Mouse (Mus musculus): ENCODE data around the gene Atat1. TPM values are rescaled to one million over a fixed set of nuclear protein-coding genes. Genes with fewer than 3 reads are reported as not detected.

The Atat1 gene
- total and polyA plus RNA-seq, 3 experiments, result 4.4 to 14.4 TPM; not detected in 1

GRCm38 (mm10) chr17:35915538-35916296 is 5.8 kb upstream of the Atat1 start:
- H3K36me3 ChIP-seq (ENCODE audit: control insufficient read depth in 1 of 2, insufficient read depth in 2 of 2, low read length in 2 of 2), result peaks cover 0 to 27% of the 10 kb centered on the region in 2 experiments
- peaks cover 4 to 23% of the 10 kb centered on the region in 2 experiments for H3K4me1 ChIP-seq (ENCODE audit: control insufficient read depth in 1 of 2, insufficient read depth in 2 of 2, low read length in 2 of 2)
- TF ChIP-seq MAX (IDR thresholded peaks at IDR 0.05; ENCODE audit: low read length), result no peak
- TF ChIP-seq POLR2A (IDR thresholded peaks at IDR 0.05; ENCODE audit: control insufficient read depth in 1 of 2, insufficient read depth in 1 of 2, low read depth in 1 of 2, low read length in 2 of 2, poor library complexity in 1 of 2), result peak in 1 of 2 experiments; percentile 37; a peak in 1 of 4 replicates

GRCm38 (mm10) chr17:35914975-35915374 is 5.1 kb upstream of the Atat1 start:
- Histone ChIP-seq H3K27ac (ENCODE audit: control insufficient read depth, low read depth, low read length) (no peak overlapping the region), H3K9me3 (replicated peaks; ENCODE audit: insufficient read depth, low read length) (no peaks in the 10 kb centered on the region), H3K27me3 (ENCODE audit: control insufficient read depth in 1 of 2, insufficient read depth in 2 of 2, low read length in 2 of 2) (no peaks in the 10 kb centered on the region), H3K79me2 (ENCODE audit: control insufficient read depth, insufficient read depth, low read length, poor library complexity) (peaks cover 50% of the 10 kb centered on the region), H3K36me3 (ENCODE audit: control insufficient read depth in 1 of 2, insufficient read depth in 2 of 2, low read length in 2 of 2) (peaks cover 0 to 22% of the 10 kb centered on the region in 2 experiments), H3K9ac (ENCODE audit: control insufficient read depth, low read depth, low read length, poor library complexity, severe bottlenecking) (peak overlapping the region; percentile 91), H3K4me3 (ENCODE audit: control insufficient read depth in 1 of 2, insufficient read depth in 1 of 2, low read depth in 2 of 2, low read length in 2 of 2) (peak overlapping the region; percentile 79 to 82), H3K4me1 (ENCODE audit: control insufficient read depth in 1 of 2, insufficient read depth in 2 of 2, low read length in 2 of 2) (peaks cover 0 to 19% of the 10 kb centered on the region in 2 experiments; a peak in 2 of 4 replicates)
- TF ChIP-seq CTCF (IDR thresholded peaks at IDR 0.05 in 2 of 3, conservative IDR thresholded peaks at IDR 0.05 in 1 of 3; ENCODE audit: control insufficient read depth in 1 of 3, insufficient read depth in 1 of 3, low read depth in 2 of 3, low read length in 3 of 3, poor library complexity in 1 of 3, severe bottlenecking in 1 of 3) (0 out of 6 replicates have a peak, but pooled peaks of 2 of the 3 experiments have one; percentile 6 to 24), ZMIZ1 (IDR thresholded peaks at IDR 0.05; ENCODE audit: low read depth, low read length) (no peak)
- peak; percentile 33 for DNase-seq (ENCODE audit: low read depth, low spot score)

More at GRCm38 (mm10) chr17:35915538-35916296, 5.8 kb upstream of the Atat1 start:
- H3K9ac ChIP-seq (ENCODE audit: control insufficient read depth, low read depth, low read length, poor library complexity, severe bottlenecking), result peak overlapping the region; percentile 91
- no peaks in the 10 kb centered on the region for H3K9me3 ChIP-seq (replicated peaks; ENCODE audit: insufficient read depth, low read length)
- peak; percentile 79 for DNase-seq (ENCODE audit: low read depth, low spot score)
- no peaks in the 10 kb centered on the region for H3K27me3 ChIP-seq (ENCODE audit: control insufficient read depth in 1 of 2, insufficient read depth in 2 of 2, low read length in 2 of 2)
- H3K27ac ChIP-seq (ENCODE audit: control insufficient read depth, low read depth, low read length), result peak overlapping the region; percentile 94
- H3K4me3 ChIP-seq (ENCODE audit: control insufficient read depth in 1 of 2, insufficient read depth in 1 of 2, low read depth in 2 of 2, low read length in 2 of 2), result peak overlapping the region; percentile 79 to 82
- peaks cover 53% of the 10 kb centered on the region for H3K79me2 ChIP-seq (ENCODE audit: control insufficient read depth, insufficient read depth, low read length, poor library complexity)

GRCm38 (mm10) chr17:35909186-35909918 is 523 bp downstream of the Atat1 start:
- H3K79me2 ChIP-seq (ENCODE audit: control insufficient read depth, insufficient read depth, low read length, poor library complexity), result peaks cover 17% of the 10 kb centered on the region
- no peaks in the 10 kb centered on the region for H3K27me3 ChIP-seq (ENCODE audit: control insufficient read depth in 1 of 2, insufficient read depth in 2 of 2, low read length in 2 of 2)
- no peak for DNase-seq (ENCODE audit: low read depth, low spot score)
- H3K4me1 ChIP-seq (ENCODE audit: control insufficient read depth in 1 of 2, insufficient read depth in 2 of 2, low read length in 2 of 2), result peaks cover 0 to 14% of the 10 kb centered on the region in 2 experiments; a peak in 2 of 4 replicates
- peaks cover 1 to 12% of the 10 kb centered on the region in 2 experiments for H3K36me3 ChIP-seq (ENCODE audit: control insufficient read depth in 1 of 2, insufficient read depth in 2 of 2, low read length in 2 of 2)
- H3K4me3 ChIP-seq (ENCODE audit: control insufficient read depth in 1 of 2, insufficient read depth in 1 of 2, low read depth in 2 of 2, low read length in 2 of 2), result peak overlapping the region; percentile 71 to 95
- H3K9me3 ChIP-seq (replicated peaks; ENCODE audit: insufficient read depth, low read length), result no peaks in the 10 kb centered on the region
- TF ChIP-seq MAFK (IDR thresholded peaks at IDR 0.05; ENCODE audit: borderline replicate concordance, low read depth, low read length) (no peak), ZMIZ1 (IDR thresholded peaks at IDR 0.05; ENCODE audit: low read depth, low read length) (no peak), HCFC1 (IDR thresholded peaks at IDR 0.05; ENCODE audit: low read depth, low read length) (no peak), ZNF384 (IDR thresholded peaks at IDR 0.05; ENCODE audit: low read depth, low read length) (no peak), GATA1 (IDR thresholded peaks at IDR 0.05; ENCODE audit: low read depth, low read length) (no peak), MYC (IDR thresholded peaks at IDR 0.05; ENCODE audit: low read depth, low read length) (no peak), ETS1 (IDR thresholded peaks at IDR 0.05; ENCODE audit: low read depth, low read length) (no peak), CHD2 (IDR thresholded peaks at IDR 0.05; ENCODE audit: low read length) (no peak), RAD21 (IDR thresholded peaks at IDR 0.05; ENCODE audit: low read depth, low read length) (no peak)
- peak overlapping the region; percentile 33 for H3K27ac ChIP-seq (ENCODE audit: control insufficient read depth, low read depth, low read length)
- peak overlapping the region; percentile 75 for H3K9ac ChIP-seq (ENCODE audit: control insufficient read depth, low read depth, low read length, poor library complexity, severe bottlenecking)
